Mouse (Mus musculus) embryonic facial prominence, embryonic 15.5 days (tissue): ENCODE results near the gene Tagap. TPM values are rescaled to one million over a fixed set of nuclear protein-coding genes. Genes with fewer than 3 reads are reported as not detected.

Experiments
- ATAC-seq: fragments of 200-750 bp; cut with Nextera tagmentation; 2 replicates; pipeline ENCODE4 v1.8.0; 2017; ENCODE audit warnings: low read depth, moderate TSS enrichment; ENCODE audit not compliant: insufficient number of reproducible peaks, low FRiP score, low TSS enrichment
- H3K27ac ChIP-seq: fragments of 300-500 bp; sonication (generic); replicated peaks from 2 replicates; pipeline ENCODE4 v1.5.1; 2015; ENCODE audit warnings: mild to moderate bottlenecking, inconsistent platforms
- H3K27me3 ChIP-seq: fragments of 300-500 bp; sonication (generic); 2 replicates; pipeline ENCODE4 v1.6.1; 2015; ENCODE audit warnings: inconsistent platforms
- H3K36me3 ChIP-seq: fragments of 300-500 bp; sonication (generic); 2 replicates; pipeline ENCODE4 v1.6.1; 2015; ENCODE audit warnings: mild to moderate bottlenecking, inconsistent platforms
- H3K4me1 ChIP-seq: fragments of 300-500 bp; sonication (generic); 2 replicates; pipeline ENCODE4 v1.6.1; 2015; ENCODE audit warnings: inconsistent platforms
- H3K4me2 ChIP-seq: fragments of 300-500 bp; sonication (generic); replicated peaks from 2 replicates; pipeline ENCODE4 v1.6.1; 2015; ENCODE audit warnings: mild to moderate bottlenecking, inconsistent platforms
- H3K4me3 ChIP-seq: fragments of 300-500 bp; sonication (generic); replicated peaks from 2 replicates; pipeline ENCODE4 v1.5.1; 2015; ENCODE audit warnings: mild to moderate bottlenecking, inconsistent platforms
- H3K9ac ChIP-seq: fragments of 300-500 bp; sonication (generic); 2 replicates; pipeline ENCODE4 v1.6.1; 2015; ENCODE audit warnings: inconsistent platforms
- H3K9me3 ChIP-seq: fragments of 300-500 bp; sonication (generic); replicated peaks from 2 replicates; pipeline ENCODE4 v1.6.1; 2016; ENCODE audit warnings: inconsistent platforms
- WGBS: fragments of 180-500 bp; shearing (Covaris S2); methylation state at CpG from one replicate; pipeline ENCODE4 v1.1.7; 2015; 5-methylcytosine and 5-hydroxymethylcytosine counted together
- polyA plus RNA-seq: library from polyadenylated mRNA; unstranded; fragments of >200 nt; fragmentation: Nextera tagmentation; extraction: Ambion mirVana; gene quantifications from 2 replicates; pipeline ENCODE4 v1.2.1, GENCODE M21; 2015

The Tagap gene
- polyA plus RNA-seq, 1 experiment from 2014 or later: 1.3 TPM

- Histone ChIP-seq H3K4me2 (no peak overlapping the region), H3K36me3 (no peaks in the 10 kb centered on the region), H3K4me1 (no peaks in the 10 kb centered on the region), H3K4me3 (no peak overlapping the region), H3K9me3 (no peaks in the 10 kb centered on the region), H3K27me3 (no peaks in the 10 kb centered on the region), H3K27ac (no peak overlapping the region), H3K9ac (no peak overlapping the region)
- WGBS: 85% methylated on average over 3 of the region's 3 CpGs
- ATAC-seq: no peak
Observed at GRCm38 (mm10) chr17:7894094-7894493, 31.7 kb upstream of the Tagap start.

DNA sequence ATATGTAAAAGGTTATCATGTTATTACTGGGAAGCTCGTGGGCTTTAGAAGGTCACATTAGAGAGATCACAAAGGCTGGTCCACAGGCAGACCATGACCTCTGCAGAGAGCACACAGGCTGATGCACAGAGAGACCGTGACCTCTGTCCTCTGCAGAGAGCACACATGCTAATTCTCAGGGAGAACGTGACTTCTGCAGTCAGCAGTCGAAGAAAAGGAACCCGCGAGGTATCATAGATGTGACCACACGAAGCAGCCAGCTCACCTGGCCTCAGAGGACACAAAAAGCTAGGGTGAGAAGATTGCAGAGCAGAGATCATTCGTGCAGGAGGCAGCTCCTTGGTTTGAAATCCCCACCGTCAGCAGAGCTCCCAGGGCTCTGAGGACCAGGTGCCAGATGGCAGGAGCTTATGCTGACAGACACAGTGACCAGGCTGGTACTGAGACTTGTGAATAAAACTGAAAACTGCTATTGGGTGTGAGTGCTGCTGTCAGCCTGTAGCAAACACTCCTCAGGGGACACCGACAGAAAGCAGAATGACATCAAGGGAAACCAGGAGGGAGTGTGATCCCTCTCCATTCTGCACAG lies 29.7 kb upstream of the Tagap start:
- WGBS: 75% methylated on average over 10 of the region's 10 CpGs
- ATAC-seq: no peak
- H3K4me3 ChIP-seq: no peak overlapping the region

DNA sequence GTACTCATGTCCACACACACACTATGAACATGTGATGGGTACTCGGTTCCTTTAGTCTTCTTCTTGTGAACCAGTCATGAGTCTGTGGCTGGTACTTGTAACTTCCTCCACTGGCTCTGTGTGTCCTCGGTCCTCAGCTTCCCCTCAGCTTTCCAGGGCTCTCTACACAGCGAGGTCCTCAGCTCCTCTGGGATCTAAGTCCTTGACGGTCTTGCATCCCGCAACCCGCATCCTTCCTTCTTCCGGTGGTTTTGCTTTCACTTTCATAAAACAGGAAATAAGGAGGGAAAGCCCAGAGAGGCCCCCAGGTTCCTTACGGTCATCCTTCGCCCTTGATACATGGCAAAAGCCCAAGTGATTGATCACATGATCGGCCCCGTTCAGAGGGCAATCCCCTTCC lies 28.7 kb upstream of the Tagap start:
- no peak overlapping the region for H3K9ac ChIP-seq
- no peaks in the 10 kb centered on the region for H3K36me3 ChIP-seq
- H3K4me1 ChIP-seq: no peaks in the 10 kb centered on the region
- no peak for ATAC-seq
- H3K9me3 ChIP-seq: no peaks in the 10 kb centered on the region
- no peak overlapping the region for H3K4me2 ChIP-seq
- 76% methylated on average over 11 of the region's 11 CpGs for WGBS
- no peak overlapping the region for H3K27ac ChIP-seq
- H3K4me3 ChIP-seq: no peak overlapping the region
- H3K27me3 ChIP-seq: no peaks in the 10 kb centered on the region

More for the DNA sequence above, 29.7 kb upstream of the Tagap start:
- no peak overlapping the region for H3K27ac ChIP-seq
- H3K4me1 ChIP-seq: no peaks in the 10 kb centered on the region
- no peak overlapping the region for H3K4me2 ChIP-seq
- H3K36me3 ChIP-seq: no peaks in the 10 kb centered on the region
- no peaks in the 10 kb centered on the region for H3K9me3 ChIP-seq
- no peak overlapping the region for H3K9ac ChIP-seq
- no peaks in the 10 kb centered on the region for H3K27me3 ChIP-seq

DNA sequence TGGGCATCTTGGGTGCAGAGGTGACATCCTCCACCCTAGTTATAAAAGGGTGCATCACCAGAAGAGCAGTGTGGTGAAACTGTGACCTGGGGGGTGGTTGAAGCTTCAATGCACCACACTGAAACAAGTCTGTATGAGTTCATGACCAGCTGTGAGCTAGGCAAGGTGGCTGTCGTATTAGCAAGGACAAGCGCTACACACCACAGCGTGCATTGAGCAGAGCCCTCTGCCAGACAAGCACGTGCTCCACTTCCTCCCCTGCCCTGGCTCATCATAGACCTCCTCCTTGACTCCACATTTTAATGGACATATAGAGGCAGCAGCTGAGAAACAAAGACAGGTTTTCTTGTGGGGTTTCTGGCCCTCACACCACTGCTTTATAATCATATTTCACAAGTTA lies 28.0 kb upstream of the Tagap start:
- no peaks in the 10 kb centered on the region for H3K4me1 ChIP-seq
- H3K4me2 ChIP-seq: no peak overlapping the region
- H3K27ac ChIP-seq: no peak overlapping the region
- H3K9ac ChIP-seq: no peak overlapping the region
- H3K9me3 ChIP-seq: no peaks in the 10 kb centered on the region
- no peak for ATAC-seq
- WGBS: 74% methylated on average over 4 of the region's 4 CpGs
- no peaks in the 10 kb centered on the region for H3K27me3 ChIP-seq
- no peaks in the 10 kb centered on the region for H3K36me3 ChIP-seq
- no peak overlapping the region for H3K4me3 ChIP-seq

DNA sequence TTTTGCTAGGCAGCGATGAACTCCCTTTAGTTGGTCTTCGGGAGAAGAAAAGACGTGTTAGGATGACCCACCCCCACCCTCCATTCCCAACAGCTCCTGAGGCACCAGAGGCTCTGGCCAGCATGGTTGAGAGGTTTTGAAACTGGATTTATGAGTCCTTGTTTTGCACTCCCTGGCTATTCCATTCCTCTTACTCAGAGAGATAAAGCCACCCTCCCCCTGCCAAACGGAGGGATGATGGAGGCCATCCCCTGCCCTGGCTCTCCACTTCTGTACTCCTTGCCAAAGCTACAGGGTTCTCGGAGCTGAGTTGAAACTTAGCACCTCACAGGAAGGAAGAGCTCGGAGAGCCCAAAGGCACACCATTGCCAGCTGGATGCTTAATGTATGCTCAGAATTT lies 26.6 kb upstream of the Tagap start:
- H3K9ac ChIP-seq: no peak overlapping the region
- H3K27ac ChIP-seq: no peak overlapping the region
- H3K4me2 ChIP-seq: no peak overlapping the region
- ATAC-seq: no peak
- H3K4me3 ChIP-seq: no peak overlapping the region
- no peaks in the 10 kb centered on the region for H3K27me3 ChIP-seq
- WGBS: 76% methylated on average over 6 of the region's 6 CpGs
- no peaks in the 10 kb centered on the region for H3K36me3 ChIP-seq
- no peaks in the 10 kb centered on the region for H3K9me3 ChIP-seq
- no peaks in the 10 kb centered on the region for H3K4me1 ChIP-seq

DNA sequence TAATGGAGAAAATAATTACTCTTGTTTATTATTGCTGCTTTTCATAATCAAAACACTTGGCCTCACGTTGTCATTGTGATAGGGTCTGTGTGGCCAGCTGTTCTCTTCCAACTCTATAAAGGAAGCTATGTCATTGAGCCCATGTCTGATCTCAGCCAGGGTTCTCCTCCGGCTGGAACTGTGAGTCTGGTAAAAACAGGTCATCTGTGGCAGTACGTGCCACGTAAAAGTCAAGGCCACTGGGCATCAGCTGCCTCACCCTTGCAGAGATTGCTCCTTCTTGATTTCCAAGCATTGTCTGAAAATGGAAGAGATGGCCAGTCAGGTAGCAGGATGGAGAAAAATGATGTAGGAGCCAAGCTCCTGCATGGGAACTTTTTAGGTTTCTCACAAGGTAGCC lies 25.8 kb upstream of the Tagap start:
- H3K27me3 ChIP-seq: no peaks in the 10 kb centered on the region
- no peak overlapping the region for H3K9ac ChIP-seq
- H3K27ac ChIP-seq: no peak overlapping the region
- H3K4me2 ChIP-seq: no peak overlapping the region
- WGBS: 81% methylated on average over 4 of the region's 4 CpGs
- no peak for ATAC-seq
- no peaks in the 10 kb centered on the region for H3K9me3 ChIP-seq
- H3K4me1 ChIP-seq: no peaks in the 10 kb centered on the region
- H3K4me3 ChIP-seq: no peak overlapping the region
- no peaks in the 10 kb centered on the region for H3K36me3 ChIP-seq

DNA sequence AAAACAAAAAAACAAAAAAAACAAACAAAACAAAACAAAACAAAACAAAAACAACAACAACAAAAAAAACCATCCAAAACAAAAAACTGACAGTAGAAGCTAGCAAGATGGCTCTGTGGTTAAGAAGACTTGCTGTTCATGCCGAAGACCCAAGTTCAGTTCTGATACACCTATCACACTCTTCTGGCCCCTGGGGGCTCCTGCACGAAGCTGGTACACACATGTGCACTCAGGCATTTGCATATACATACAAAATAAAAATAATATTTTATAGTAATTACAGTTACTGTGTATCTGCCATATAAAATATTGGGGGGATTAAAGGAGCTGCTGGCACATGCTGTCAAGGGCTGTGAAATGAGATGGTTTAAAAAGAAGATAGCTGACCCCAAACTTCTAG lies 24.3 kb upstream of the Tagap start:
- Histone ChIP-seq H3K4me2 (no peak overlapping the region), H3K9ac (no peak overlapping the region), H3K27ac (no peak overlapping the region), H3K36me3 (no peaks in the 10 kb centered on the region), H3K4me1 (no peaks in the 10 kb centered on the region), H3K27me3 (no peaks in the 10 kb centered on the region), H3K9me3 (no peaks in the 10 kb centered on the region), H3K4me3 (no peak overlapping the region)
- 76% methylated on average over 2 of the region's 2 CpGs for WGBS
- no peak for ATAC-seq

- Histone ChIP-seq H3K4me3 (no peak overlapping the region), H3K36me3 (no peaks in the 10 kb centered on the region), H3K9me3 (no peaks in the 10 kb centered on the region), H3K9ac (no peak overlapping the region), H3K27ac (no peak overlapping the region), H3K4me2 (no peak overlapping the region), H3K27me3 (no peaks in the 10 kb centered on the region), H3K4me1 (no peaks in the 10 kb centered on the region)
- 61% methylated on average over 3 of the region's 3 CpGs for WGBS
- ATAC-seq: no peak; the same call in 1 of the 2 replicates
Observed at GRCm38 (mm10) chr17:7902362-7902761, 23.4 kb upstream of the Tagap start.

- no peak for ATAC-seq
- Histone ChIP-seq H3K9ac (no peak overlapping the region), H3K27me3 (no peaks in the 10 kb centered on the region), H3K4me1 (no peaks in the 10 kb centered on the region), H3K27ac (no peak overlapping the region), H3K4me3 (no peak overlapping the region), H3K4me2 (no peak overlapping the region), H3K36me3 (no peaks in the 10 kb centered on the region), H3K9me3 (no peaks in the 10 kb centered on the region)
- WGBS: 48% methylated on average over 2 of the region's 2 CpGs
Observed at GRCm38 (mm10) chr17:7904992-7905391, 20.8 kb upstream of the Tagap start.

DNA sequence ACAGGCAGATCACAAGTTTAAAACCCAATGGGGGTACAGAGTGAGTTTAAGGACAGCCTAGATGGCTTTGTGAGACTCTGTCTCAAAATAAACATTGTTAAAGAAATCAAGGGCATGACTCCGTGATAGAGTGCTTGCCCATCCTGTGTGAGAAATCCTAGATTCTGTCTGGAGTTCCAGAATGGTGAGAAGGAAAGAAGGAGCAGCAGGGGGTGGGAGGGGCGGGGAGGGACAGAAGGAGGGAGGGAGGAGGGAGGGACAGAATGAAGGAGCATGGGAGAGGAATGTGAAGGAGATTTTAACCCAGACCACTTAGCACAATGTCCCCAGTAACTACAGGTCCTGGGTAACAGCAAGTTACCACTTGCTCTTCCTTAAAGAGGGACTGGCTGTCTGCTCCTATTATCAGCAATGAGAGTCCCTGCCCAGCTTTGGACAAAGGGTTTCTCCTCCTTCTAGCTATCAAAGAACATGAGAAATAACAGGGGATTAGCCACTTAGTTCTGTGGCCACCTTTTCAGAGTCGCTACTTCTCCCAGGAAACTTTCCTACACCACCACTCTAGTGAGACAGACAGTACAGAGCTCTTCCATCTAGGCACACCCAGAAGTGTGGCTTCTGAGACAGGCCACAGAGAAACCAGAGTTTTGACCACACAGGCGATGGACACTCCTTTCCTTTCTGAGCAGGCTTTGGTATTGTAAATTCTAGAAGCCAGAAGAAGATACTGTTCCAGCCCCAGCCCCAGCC lies 19.7 kb upstream of the Tagap start:
- no peak overlapping the region for H3K9ac ChIP-seq
- H3K27ac ChIP-seq: no peak overlapping the region
- no peak overlapping the region for H3K4me3 ChIP-seq
- H3K4me1 ChIP-seq: no peaks in the 10 kb centered on the region
- no peak for ATAC-seq
- H3K4me2 ChIP-seq: no peak overlapping the region
- H3K27me3 ChIP-seq: no peaks in the 10 kb centered on the region
- no peaks in the 10 kb centered on the region for H3K36me3 ChIP-seq
- 38% methylated on average over 4 of the region's 4 CpGs for WGBS
- H3K9me3 ChIP-seq: no peaks in the 10 kb centered on the region

DNA sequence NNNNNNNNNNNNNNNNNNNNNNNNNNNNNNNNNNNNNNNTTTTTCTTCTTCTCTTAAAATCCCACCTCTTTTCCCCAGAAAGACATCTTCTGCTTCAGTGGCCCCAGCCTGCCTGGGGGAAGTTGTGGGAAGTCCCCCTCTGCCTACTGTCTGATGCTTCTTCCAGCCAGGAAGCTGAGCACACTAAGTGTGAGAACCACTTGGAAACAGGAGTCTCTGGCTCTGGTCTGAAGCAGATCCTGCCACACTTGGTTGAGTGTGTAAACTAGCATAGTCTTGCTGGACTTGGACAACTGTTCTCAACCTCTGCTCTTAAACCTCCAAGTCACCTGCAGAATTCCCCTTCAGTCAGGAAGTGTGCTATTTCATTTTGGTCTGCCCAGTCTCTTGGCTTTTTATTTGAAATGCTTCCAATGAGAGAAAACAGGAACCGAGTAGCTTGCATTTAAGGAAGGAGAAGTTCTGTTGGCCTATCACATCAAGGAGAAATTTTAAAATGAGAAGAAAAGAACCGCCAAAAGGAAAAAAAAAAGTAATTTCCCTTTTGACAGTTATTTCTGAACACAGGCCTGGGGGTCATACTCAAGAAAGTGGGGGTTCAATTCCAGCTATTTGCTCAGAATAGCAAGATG lies 11.1 kb upstream of the Tagap start:
- Histone ChIP-seq H3K4me2 (no peak overlapping the region), H3K4me3 (no peak overlapping the region), H3K9me3 (no peaks in the 10 kb centered on the region), H3K9ac (no peak overlapping the region), H3K4me1 (no peaks in the 10 kb centered on the region), H3K36me3 (no peaks in the 10 kb centered on the region), H3K27ac (no peak overlapping the region), H3K27me3 (no peaks in the 10 kb centered on the region)
- 67% methylated on average over 2 of the region's 2 CpGs for WGBS
- no peak for ATAC-seq
